Mouse (Mus musculus) testis, adult 2 months (tissue): Measurements from ENCODE around the gene Rexo1.

ENCODE experiments used
- CTCF ChIP-seq: fragments of 200-500 bp; IDR thresholded peaks from 2 replicates; pipeline ENCODE4 v1.5.1; 2012; ENCODE audit warnings: low read depth, mild to moderate bottlenecking, inconsistent platforms, low read length, moderate library complexity; ENCODE audit not compliant: control insufficient read depth, insufficient read depth, insufficient replicate concordance
- POLR2A ChIP-seq: fragments of 200-500 bp; IDR thresholded peaks from 2 replicates; pipeline ENCODE4 v1.6.1; 2012; ENCODE audit warnings: low read depth, mild to moderate bottlenecking, inconsistent platforms, low read length, moderate library complexity; ENCODE audit not compliant: control insufficient read depth

DNA sequence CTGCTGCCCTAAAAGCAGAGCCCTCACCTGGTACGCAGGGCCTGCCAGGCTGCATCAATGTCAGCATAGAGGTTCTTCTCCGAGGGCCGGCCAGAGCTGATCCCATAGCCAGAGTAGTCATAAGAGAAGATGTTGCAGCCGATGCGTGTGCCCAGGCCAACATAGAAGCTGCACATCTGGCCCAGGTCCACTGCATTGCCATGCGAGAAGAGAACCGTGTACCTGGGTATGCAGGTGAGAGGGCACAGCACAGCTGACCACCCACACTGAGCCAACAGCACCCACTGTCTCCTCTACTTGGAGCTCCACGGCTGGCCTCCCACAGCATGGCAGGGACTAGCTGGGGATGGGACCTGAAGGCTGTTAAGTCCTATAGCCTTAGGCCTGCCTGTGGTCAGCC lies 24.2 kb upstream of the Rexo1 start:
- TF ChIP-seq CTCF, result no peak
- TF ChIP-seq POLR2A, result 0 out of 2 replicates have a peak, but pooled peaks have one; percentile 29
